Mouse (Mus musculus) heart, adult 2 months (tissue): ENCODE measurements around the gene BC107364.
"Not testable (repeated sequence)": the region's sequence is repeated elsewhere in the genome, so short reads cannot be mapped to it uniquely, and the experiment has no call there.

ENCODE experiments used
- CTCF ChIP-seq: fragments of 200-600 bp; IDR thresholded peaks from 2 replicates; pipeline ENCODE4 v1.8.1; 2022; ENCODE audit warnings: antibody characterized with exemption, mild to moderate bottlenecking, moderate library complexity
- EP300 ChIP-seq: fragments of 200-500 bp; IDR thresholded peaks from 2 replicates; pipeline ENCODE4 v1.6.1; 2011; ENCODE audit warnings: low read depth, low read length, control low read depth; ENCODE audit not compliant: insufficient read depth
- POLR2A ChIP-seq: fragments of 200-500 bp; IDR thresholded peaks from 2 replicates; pipeline ENCODE4 v1.6.1; 2011; ENCODE audit warnings: mild to moderate bottlenecking, low read depth, low read length, control low read depth; ENCODE audit not compliant: insufficient read depth

GRCm38 (mm10) chr3:96450586-96450896 lies 1.6 kb downstream of the BC107364 start:
- not testable (repeated sequence) for TF ChIP-seq POLR2A, CTCF, EP300
